Mouse (Mus musculus): ENCODE measurements at regions not wholly inside any gene's neighbourhood (a gene's known extent, or its start where the extent isn't known, plus 50 kb on each side); places are given as distances from the start of the nearest gene placed in this dataset.

GRCm38 (mm10) chr11:43338377-43338993, 87.6 kb downstream of the Pttg1 start:
- H3K4me2 ChIP-seq (ENCODE audit: low read depth) = no peak overlapping the region
- no peaks in the 10 kb centered on the region for H3K27me3 ChIP-seq (ENCODE audit: control insufficient read depth, insufficient read depth, insufficient read length)
- no peaks in the 10 kb centered on the region for H3K79me2 ChIP-seq (ENCODE audit: control insufficient read depth, insufficient read depth)
- no peak overlapping the region for H3ac ChIP-seq (ENCODE audit: control insufficient read depth, insufficient read length)
- H3K4me3 ChIP-seq = no peak overlapping the region
- no peaks in the 10 kb centered on the region for H3K36me3 ChIP-seq (ENCODE audit: control insufficient read depth, insufficient read depth)
- TF ChIP-seq SRF (IDR thresholded peaks at IDR 0.05; ENCODE audit: control insufficient read depth, insufficient read length, low read depth) (no peak), REST (IDR thresholded peaks at IDR 0.05; ENCODE audit: insufficient read depth, insufficient read length) (no peak), POLR2A (IDR thresholded peaks at IDR 0.05; ENCODE audit: insufficient read length, low read depth) (no peak), MYOD1 (IDR thresholded peaks at IDR 0.05; ENCODE audit: control insufficient read depth in 1 of 3, insufficient read length in 2 of 3, low read depth in 2 of 3) (no peak), CEBPB (IDR thresholded peaks at IDR 0.05; ENCODE audit: insufficient read depth, poor library complexity, severe bottlenecking) (no peak), MAX (IDR thresholded peaks at IDR 0.05; ENCODE audit: low read depth) (no peak), TCF3 (IDR thresholded peaks at IDR 0.05; ENCODE audit: insufficient read length, low read depth) (no peak), E2F4 (IDR thresholded peaks at IDR 0.05; ENCODE audit: insufficient read depth) (no peak), USF1 (IDR thresholded peaks at IDR 0.05; ENCODE audit: low read depth) (no peak), POLR2AphosphoS2 (IDR thresholded peaks at IDR 0.05; ENCODE audit: insufficient read length, low read depth) (no peak), MYOG (IDR thresholded peaks at IDR 0.05; ENCODE audit: control insufficient read depth in 1 of 3, insufficient read depth in 1 of 3, insufficient read length in 2 of 3, low read depth in 2 of 3) (no peak), TCF12 (IDR thresholded peaks at IDR 0.05; ENCODE audit: insufficient read depth, poor library complexity, severe bottlenecking) (no peak)

- H3K4me3 ChIP-seq = no peak overlapping the region
- no peaks in the 10 kb centered on the region for H3K36me3 ChIP-seq (ENCODE audit: control insufficient read depth, insufficient read depth)
- no peaks in the 10 kb centered on the region for H3K27me3 ChIP-seq (ENCODE audit: control insufficient read depth, insufficient read depth, insufficient read length)
- TF ChIP-seq SRF (IDR thresholded peaks at IDR 0.05; ENCODE audit: control insufficient read depth, insufficient read length, low read depth) (no peak), REST (IDR thresholded peaks at IDR 0.05; ENCODE audit: insufficient read depth, insufficient read length) (no peak), MYOD1 (IDR thresholded peaks at IDR 0.05; ENCODE audit: control insufficient read depth in 1 of 3, insufficient read length in 2 of 3, low read depth in 2 of 3) (no peak), POLR2A (IDR thresholded peaks at IDR 0.05; ENCODE audit: insufficient read length, low read depth) (no peak), POLR2AphosphoS2 (IDR thresholded peaks at IDR 0.05; ENCODE audit: insufficient read length, low read depth) (no peak), MYOG (IDR thresholded peaks at IDR 0.05; ENCODE audit: control insufficient read depth in 1 of 3, insufficient read depth in 1 of 3, insufficient read length in 2 of 3, low read depth in 2 of 3) (no peak), E2F4 (IDR thresholded peaks at IDR 0.05; ENCODE audit: insufficient read depth) (no peak), MAX (IDR thresholded peaks at IDR 0.05; ENCODE audit: low read depth) (no peak), USF1 (IDR thresholded peaks at IDR 0.05; ENCODE audit: low read depth) (no peak), CEBPB (IDR thresholded peaks at IDR 0.05; ENCODE audit: insufficient read depth, poor library complexity, severe bottlenecking) (no peak), TCF3 (IDR thresholded peaks at IDR 0.05; ENCODE audit: insufficient read length, low read depth) (no peak), TCF12 (IDR thresholded peaks at IDR 0.05; ENCODE audit: insufficient read depth, poor library complexity, severe bottlenecking) (no peak)
- H3K4me2 ChIP-seq (ENCODE audit: low read depth) = no peak overlapping the region
- no peaks in the 10 kb centered on the region for H3K79me2 ChIP-seq (ENCODE audit: control insufficient read depth, insufficient read depth)
- no peak overlapping the region for H3ac ChIP-seq (ENCODE audit: control insufficient read depth, insufficient read length)
Measured at GRCm38 (mm10) chr11:43335668-43336265, 90.3 kb downstream of the Pttg1 start.

DNA sequence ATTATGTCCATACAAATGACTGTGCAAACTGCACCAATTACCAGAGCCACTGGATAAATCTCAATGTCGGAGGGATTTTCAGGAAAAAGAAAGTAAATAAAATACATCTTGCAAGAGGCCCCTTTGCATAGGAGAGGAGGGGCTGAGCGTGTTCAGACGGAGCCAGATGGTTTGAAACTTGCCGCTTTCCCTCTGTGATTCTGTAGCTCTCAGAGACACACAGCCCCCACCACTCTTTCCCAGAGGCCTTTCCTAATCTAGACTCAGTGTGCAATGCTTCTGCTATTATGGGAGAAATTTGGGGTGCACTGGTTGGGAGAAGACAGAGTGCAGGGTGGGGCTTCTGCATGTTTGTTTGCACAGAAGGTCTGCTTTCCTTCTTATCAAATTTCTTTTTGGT, 92.5 kb downstream of the Pttg1 start:
- no peak overlapping the region for H3K4me2 ChIP-seq (ENCODE audit: low read depth)
- H3ac ChIP-seq (ENCODE audit: control insufficient read depth, insufficient read length) = no peak overlapping the region
- no peaks in the 10 kb centered on the region for H3K79me2 ChIP-seq (ENCODE audit: control insufficient read depth, insufficient read depth)
- no peak overlapping the region for H3K4me3 ChIP-seq
- TF ChIP-seq REST (IDR thresholded peaks at IDR 0.05; ENCODE audit: insufficient read depth, insufficient read length) = no peak
- TF ChIP-seq TCF3 (IDR thresholded peaks at IDR 0.05; ENCODE audit: insufficient read length, low read depth) = no peak
- no peak for TF ChIP-seq TCF12 (IDR thresholded peaks at IDR 0.05; ENCODE audit: insufficient read depth, poor library complexity, severe bottlenecking)
- no peak for TF ChIP-seq USF1 (IDR thresholded peaks at IDR 0.05; ENCODE audit: low read depth)
- TF ChIP-seq SRF (IDR thresholded peaks at IDR 0.05; ENCODE audit: control insufficient read depth, insufficient read length, low read depth) = no peak
- TF ChIP-seq POLR2A (IDR thresholded peaks at IDR 0.05; ENCODE audit: insufficient read length, low read depth) = no peak
- no peak for TF ChIP-seq CEBPB (IDR thresholded peaks at IDR 0.05; ENCODE audit: insufficient read depth, poor library complexity, severe bottlenecking)
- TF ChIP-seq E2F4 (IDR thresholded peaks at IDR 0.05; ENCODE audit: insufficient read depth) = no peak
- TF ChIP-seq MAX (IDR thresholded peaks at IDR 0.05; ENCODE audit: low read depth) = no peak
- no peak for TF ChIP-seq MYOD1 (IDR thresholded peaks at IDR 0.05; ENCODE audit: control insufficient read depth in 1 of 3, insufficient read length in 2 of 3, low read depth in 2 of 3)
- no peak for TF ChIP-seq POLR2AphosphoS2 (IDR thresholded peaks at IDR 0.05; ENCODE audit: insufficient read length, low read depth)
- TF ChIP-seq MYOG (IDR thresholded peaks at IDR 0.05; ENCODE audit: control insufficient read depth in 1 of 3, insufficient read depth in 1 of 3, insufficient read length in 2 of 3, low read depth in 2 of 3) = no peak
- no peaks in the 10 kb centered on the region for H3K36me3 ChIP-seq (ENCODE audit: control insufficient read depth, insufficient read depth)
- no peaks in the 10 kb centered on the region for H3K27me3 ChIP-seq (ENCODE audit: control insufficient read depth, insufficient read depth, insufficient read length)

DNA sequence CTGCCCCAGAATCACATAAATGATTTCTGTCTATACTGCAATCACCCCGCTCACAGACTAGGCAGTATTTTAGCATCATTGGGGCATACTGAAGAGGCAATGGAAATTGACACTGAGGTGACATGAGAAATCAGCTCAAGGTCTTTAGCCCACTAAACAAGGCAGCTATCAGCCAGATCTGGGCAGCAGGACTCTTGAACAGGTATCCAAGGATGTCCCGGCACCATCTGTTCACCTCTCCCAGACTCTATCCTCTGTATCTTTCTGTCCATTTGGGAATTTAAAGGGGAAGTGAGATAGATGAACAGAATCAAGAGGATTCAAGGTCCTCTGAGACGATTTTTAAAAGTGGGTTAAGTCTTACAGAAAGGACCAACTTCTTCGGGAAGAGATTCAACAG, 112.1 kb downstream of the Pttg1 start:
- no peak for TF ChIP-seq TCF12 (IDR thresholded peaks at IDR 0.05; ENCODE audit: insufficient read depth, poor library complexity, severe bottlenecking)
- TF ChIP-seq POLR2A (IDR thresholded peaks at IDR 0.05; ENCODE audit: insufficient read length, low read depth) = no peak
- no peak for TF ChIP-seq MAX (IDR thresholded peaks at IDR 0.05; ENCODE audit: low read depth)
- no peak for TF ChIP-seq USF1 (IDR thresholded peaks at IDR 0.05; ENCODE audit: low read depth)
- no peaks in the 10 kb centered on the region for H3K36me3 ChIP-seq (ENCODE audit: control insufficient read depth, insufficient read depth)
- H3ac ChIP-seq (ENCODE audit: control insufficient read depth, insufficient read length) = no peak overlapping the region
- H3K27me3 ChIP-seq (ENCODE audit: control insufficient read depth, insufficient read depth, insufficient read length) = no peaks in the 10 kb centered on the region
- no peak overlapping the region for H3K4me2 ChIP-seq (ENCODE audit: low read depth)
- H3K4me3 ChIP-seq = no peak overlapping the region
- no peaks in the 10 kb centered on the region for H3K79me2 ChIP-seq (ENCODE audit: control insufficient read depth, insufficient read depth)
